Mouse (Mus musculus): ENCODE measurements around the gene Vwde.

Gene Vwde

DNA sequence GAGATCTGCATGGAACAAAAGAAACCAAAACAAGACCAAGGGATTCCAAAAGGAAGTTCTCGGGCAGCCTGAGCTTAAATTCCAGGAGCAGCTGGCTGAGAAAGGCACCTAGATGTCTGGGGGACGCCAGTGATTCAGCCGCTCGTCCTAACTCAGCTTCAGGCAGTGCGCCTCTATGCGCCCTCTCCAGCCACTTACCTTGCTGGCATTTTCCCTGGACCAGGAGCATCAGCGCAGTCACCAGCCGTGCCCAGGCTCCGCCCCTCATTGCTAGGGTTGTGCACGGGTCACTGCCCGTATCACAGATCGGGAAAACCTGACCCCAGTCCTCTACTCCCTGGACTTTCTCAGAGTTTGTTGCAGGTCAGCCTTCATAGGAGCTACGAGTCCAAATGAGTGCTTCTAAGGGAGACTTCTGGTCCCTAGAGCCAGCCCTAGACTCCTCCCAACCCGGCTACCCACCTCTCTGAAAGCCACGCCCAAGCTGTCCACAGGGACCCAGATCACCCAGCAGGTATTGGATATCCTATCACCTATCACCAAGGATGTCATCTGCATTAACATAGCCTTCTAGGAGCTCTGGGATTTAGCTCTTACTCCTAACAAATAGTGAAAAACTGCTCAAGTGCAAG, at the start of gene Vwde:
Gene Vwde, minus strand, starts transcription at position 370 of the 632 bp plus-strand sequence.
- DNase-seq (ENCODE audit: low spot score in 2 of 2), result no peak

DNA sequence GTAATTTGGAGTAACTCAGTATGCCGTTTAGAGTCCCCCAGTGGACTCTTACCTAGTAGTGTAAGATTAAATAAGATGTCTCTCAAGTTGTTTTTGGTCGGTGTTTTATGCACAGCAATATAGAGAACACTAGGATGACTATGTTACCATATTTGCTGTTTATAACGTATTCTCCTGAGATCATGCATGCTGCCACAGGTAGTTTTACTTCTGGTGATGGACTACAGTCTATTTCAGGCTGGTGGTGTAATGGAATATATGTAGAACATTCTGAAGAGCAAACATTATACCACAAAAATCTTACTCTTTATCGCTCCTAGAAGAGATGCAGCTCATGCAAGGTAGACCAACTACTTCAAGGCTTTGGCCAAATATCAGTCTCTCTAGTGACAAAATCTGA, 30.6 kb upstream of the Vwde start:
- DNase-seq (ENCODE audit: low spot score in 2 of 2), result no peak

DNA sequence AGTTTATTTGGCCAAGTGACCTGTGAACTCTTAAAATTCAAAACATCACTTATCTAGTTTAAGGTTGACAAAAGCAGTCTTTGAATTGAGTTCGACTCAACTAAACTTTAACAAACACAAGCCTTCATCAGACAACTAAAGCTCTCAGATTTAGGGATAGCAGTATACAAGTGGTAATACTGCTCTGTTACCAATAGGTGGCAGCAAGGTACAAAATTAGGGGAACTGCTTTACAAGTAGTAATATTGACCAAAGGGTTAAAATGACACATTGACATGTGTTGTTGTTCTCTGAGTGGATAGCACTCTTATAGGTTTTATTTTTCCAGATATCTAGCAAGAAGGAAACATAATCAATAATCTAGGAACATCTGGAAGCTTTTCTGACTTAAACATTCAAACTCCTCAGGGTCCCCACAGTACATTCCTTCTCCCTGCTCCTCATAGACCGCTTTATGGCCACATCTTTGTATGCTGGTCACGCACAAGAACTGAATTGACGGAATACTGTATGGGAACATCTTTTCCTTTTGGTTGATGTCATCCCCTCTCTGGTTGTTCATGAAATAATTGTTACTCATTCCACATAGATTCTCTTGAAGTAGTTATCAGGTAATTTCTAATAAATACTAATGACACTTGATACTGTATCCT, 23.7 kb upstream of the Vwde start:
- DNase-seq (ENCODE audit: low spot score in 2 of 2), result no peak

DNA sequence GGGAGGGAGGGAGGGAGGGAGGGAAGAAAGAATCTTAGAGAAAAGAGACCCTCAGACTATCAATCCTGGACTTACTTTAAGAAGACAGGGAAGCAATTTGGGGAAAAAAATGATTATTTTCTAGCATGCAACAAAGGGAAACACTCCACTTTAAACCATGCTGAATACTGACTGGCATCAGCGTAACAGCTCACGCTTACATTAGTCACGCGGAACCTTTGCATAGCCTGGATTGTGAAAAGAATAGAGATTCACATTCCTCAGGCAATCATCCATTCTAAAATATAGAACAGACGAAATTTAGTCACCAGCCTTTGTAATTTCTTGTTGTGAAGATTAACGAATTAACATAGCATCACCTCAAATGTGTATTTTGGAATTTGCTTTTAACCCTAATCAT, 18.6 kb downstream of the Vwde start:
- no peak for DNase-seq (ENCODE audit: low spot score in 2 of 2)

DNA sequence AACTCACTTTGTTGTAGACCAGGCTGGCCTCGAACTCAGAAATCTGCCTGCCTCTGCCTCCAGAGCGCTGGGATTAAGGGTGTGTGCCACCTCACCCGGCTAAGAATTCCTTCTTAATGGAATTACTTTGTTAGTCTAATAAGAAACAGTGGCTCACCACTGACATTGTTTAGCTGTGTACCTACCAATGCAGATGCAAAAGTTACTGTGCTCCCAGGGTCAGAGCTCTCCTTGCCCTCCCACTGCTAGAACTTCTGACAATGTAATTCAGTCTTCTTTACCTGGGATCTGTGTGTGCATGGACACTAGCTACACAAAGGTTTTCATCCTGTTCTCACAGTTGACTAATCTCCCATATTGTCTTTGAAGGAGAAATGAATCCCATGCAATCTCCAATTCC, 27.3 kb downstream of the Vwde start:
- DNase-seq (ENCODE audit: low spot score in 2 of 2), result no peak

DNA sequence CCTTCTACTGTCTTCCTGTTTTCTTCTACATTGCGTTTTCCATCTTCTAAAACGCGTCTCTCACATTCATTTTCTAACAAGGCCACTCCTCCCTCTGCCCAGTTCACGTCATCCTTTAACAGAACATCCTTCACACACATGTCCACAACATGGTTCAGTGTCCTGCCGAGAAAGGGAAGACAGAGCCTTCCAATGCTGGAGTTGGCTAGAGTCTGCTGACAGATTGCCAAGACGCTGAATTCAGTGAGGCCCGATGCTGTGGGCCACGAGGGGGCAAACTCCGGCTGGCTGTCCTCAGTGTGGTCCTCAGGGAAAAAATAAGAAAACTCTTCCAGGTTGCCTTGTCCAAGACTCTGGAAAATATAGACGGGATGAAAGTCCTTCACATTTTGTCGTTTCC, 37.9 kb downstream of the Vwde start:
- DNase-seq (ENCODE audit: low spot score in 2 of 2), result no peak

DNA sequence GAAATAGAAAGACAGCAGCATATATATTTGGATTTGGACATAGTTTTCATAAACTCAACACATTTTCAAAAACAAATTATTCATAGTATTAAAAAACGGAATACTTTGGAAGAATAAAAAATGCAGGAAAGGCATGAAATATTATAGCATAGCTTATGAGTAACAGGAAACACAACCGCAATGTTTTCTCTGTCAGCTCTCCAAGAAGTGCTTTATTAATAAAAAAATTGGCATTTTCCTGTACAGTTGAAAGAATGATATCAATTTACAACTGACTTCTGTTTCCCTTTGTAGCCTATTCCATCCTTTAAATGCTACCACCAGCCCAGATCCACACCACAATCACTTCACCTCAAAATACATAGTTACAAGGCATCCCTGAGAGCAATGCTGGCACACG, 44.7 kb downstream of the Vwde start:
- DNase-seq (ENCODE audit: low spot score in 2 of 2), result no peak

DNA sequence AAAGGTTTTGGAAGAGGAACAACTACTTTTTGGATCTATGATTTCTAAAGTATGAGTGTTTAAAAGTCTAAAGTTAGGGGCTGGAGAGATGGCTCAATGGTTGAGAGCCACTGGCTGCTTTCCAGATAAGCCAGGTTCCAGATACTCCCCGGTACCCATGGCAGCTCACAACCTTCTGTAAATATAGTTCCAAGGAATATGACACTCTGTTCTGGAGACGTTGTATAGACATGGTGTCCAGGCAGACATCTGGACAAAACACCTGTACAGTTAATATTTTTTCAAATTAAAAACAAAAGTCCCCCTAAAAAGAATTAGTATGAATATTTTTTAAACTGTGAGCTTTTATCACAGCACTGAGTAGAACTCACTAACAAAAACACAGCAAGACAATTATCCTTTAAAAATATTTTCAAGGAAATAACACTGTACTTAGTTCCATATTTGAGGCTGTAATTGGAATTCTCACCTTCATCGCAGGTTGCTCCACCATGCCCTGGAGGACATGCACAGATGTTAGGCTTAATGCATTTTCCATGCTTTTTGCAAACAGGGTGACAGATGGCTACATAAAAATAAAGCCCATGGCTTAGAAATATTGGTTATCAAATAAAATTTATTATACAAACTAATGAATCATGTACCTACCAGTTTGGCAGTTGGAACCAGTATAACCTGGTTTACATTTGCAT, 55.2 kb downstream of the Vwde start:
- DNase-seq (ENCODE audit: low spot score in 2 of 2), result no peak

DNA sequence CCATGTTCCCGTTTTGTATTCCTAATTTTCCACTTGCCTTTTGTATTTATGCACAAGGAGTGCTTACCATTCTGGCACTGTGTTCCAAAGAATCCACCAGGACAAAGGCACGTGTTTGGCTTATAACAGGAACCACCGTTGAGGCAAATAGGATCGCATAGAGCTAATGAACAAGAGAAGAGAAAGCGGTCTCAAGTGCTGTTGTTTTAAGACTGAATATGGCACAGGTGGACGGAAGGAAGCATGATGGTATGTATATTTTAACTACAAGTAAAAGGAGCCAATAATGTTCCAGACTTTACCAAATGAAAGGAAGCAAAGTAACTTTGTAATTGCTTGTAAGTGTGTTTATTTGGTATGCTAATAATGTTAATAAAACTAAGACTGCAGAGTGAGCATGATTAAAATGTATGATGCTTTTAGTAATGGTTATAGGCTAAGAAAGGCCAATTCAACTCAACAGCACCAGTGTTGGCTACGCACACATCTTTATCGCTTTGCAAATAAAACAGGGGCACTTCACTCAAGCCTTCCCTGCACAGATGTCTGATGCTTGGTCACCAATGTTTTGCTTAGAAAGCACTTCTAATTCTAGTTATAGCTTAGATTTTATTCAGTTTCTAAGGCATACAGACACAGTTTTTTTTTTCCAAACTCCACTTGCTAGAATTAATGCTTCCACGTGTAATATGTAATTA, 58.4 kb downstream of the Vwde start:
- no peak for DNase-seq (ENCODE audit: low spot score in 2 of 2)

DNA sequence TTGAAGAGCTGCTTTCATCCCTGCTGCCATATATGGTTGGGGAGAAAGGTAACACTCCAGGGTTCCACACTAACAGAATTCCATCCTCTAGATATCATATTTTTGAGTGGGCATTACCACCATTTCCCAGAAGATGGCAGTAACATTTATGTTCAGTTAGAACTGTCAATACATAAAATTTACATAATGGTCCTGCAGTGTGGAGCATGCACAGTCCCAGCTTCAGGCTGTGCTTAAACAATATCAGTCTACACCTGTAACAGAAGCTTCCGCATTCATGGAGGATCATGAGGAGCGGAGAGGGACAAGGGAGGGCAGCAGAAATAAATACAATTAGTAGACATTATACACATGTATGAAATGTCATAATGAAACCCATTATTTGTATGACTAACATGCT, 65.3 kb downstream of the Vwde start:
- DNase-seq (ENCODE audit: low spot score in 2 of 2), result no peak

DNA sequence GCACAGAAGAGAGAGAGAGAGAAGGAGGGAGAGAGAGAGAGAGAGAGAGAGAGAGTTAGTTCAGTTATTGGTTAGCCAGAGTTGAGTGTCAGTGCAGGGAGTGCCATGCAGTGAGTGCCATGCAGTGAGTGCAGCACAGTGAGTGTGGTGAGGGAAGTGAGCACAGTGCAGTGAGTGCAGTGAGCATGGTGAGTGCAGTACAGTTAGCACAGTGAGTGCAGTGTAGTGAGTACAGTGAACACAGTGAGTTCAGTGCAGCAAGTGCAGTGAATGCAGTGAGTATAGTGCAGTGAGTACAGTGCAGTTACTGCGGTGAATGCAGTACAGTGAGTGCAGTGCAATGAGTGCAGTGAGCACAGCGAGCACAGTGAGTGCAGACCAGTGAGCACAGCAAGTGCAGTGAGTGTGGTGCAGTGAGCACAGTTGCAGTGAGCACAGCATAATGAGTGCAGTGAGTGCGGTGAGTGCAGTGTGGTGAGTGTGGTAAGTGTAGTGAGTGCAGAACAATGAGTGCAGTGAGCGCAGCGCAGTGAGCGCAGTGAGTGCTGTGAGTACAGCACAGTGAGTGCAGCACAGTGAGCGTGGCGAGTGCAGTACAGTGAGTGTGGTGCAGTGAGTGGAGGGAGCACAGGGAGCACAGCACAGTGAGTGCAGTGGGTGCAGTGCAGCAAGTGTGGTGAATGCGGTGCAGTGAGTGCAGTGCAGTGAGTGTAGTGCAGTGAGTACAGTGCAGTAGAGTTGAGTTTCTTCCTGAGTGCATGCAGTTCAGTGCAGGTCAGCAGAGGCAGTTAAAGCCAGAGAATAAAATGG, 70.7 kb downstream of the Vwde start:
- DNase-seq (ENCODE audit: low spot score in 2 of 2), result no peak

DNA sequence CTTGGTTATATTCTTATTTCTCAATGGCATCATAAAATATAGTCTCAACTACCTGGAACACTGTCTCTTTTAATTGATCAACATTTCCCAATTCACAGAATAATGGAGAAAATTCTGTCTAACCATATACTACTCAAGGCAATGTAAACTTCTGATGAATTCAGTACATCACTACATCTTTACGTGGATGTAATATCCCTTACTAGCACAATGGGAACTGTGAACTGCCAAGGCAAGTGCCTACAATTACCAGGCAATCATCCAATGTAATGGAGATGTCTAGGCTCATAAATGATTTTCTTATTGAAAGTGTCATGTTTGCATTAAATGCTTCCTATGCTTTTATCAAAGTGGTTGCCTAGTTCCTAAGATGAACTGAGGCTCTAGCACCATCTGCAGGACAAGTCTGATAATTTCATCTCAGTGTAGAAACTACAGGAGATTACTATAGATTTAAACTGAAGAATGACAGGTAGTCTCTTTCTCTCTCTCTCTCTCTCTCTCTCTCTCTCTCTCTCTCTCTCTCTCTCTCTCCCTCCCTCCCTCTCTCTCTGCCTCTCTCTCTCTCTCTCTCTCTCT, 72.6 kb downstream of the Vwde start:
- DNase-seq (ENCODE audit: low spot score in 2 of 2), result no peak

DNA sequence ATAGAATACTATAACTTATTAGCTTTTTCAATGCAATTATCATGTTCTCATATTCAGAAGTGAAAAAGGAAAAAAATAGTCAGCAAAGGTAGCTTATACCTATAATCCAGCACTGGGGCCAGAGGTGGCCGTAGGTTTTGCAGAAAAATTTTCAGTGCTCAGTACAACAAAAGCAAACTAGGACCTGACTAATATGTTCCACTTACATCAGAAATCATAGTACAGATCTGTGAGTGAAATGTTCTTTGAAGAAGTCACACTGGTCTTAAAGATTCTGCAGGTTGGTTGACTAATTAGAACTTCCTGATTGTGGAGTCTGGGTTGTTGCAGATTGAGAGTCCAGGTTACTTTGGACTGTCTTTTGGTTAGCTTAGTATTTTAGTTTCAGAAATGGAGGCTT, 87.5 kb downstream of the Vwde start:
- DNase-seq (ENCODE audit: low spot score in 2 of 2), result no peak

DNA sequence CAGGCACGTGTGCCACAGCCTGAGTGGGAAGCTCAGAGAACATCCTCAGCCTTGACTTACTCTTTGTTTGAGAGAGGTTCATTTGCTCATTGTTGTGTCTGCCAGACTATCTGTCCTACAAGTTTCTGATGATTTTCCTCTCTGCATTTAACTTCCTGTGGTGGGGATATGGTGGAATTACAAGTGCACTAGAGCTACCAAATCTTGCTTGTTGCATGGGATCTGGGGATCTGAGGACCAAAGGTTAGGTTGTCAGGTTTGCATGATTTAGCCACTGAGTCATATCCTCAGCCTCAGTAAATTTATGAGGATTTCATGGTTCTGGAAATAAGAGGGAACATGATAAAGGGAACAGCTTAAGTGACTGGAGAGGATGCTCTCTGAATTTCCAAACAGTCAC, 116.1 kb downstream of the Vwde start:
- no peak for DNase-seq (ENCODE audit: low spot score in 2 of 2)
